Mouse (Mus musculus) urinary bladder, postnatal 36 days (tissue): ENCODE measurements at regions not wholly inside any gene's neighbourhood (a gene's known extent, or its start where the extent isn't known, plus 50 kb on each side); places are given as distances from the start of the nearest gene placed in this dataset.

Experiments used
- DNase-seq, 2 experiments: peaks; one replicate each; pipeline ENCODE4 v3.0.0; 2022; ENCODE audit warnings: low spot score in 2 of 2, mixed read lengths in 1 of 2

- no peak for DNase-seq
Observed at GRCm38 (mm10) chr13:63699624-63700023, 115.4 kb upstream of the Ercc6l2 start.

DNA sequence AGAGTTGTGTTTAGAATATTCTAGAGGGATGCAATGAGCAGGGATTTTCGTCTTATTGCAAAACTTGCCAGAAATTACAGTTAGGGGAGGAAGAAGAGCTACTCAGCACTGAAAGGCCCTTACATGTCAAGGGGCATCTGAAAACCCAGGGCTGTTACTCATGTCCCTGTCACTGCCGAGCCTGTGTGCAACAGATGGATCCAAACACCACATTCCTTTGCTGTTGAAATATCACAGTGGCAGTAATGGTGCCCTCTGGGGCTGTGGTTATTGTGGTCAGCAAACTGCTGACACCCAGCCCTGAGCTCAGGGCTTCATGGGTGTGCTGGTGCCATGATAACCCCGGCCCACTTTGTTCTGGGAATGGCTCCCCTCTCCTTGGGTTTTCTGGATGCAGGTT lies 114.3 kb upstream of the Ercc6l2 start:
- DNase-seq = no peak

DNA sequence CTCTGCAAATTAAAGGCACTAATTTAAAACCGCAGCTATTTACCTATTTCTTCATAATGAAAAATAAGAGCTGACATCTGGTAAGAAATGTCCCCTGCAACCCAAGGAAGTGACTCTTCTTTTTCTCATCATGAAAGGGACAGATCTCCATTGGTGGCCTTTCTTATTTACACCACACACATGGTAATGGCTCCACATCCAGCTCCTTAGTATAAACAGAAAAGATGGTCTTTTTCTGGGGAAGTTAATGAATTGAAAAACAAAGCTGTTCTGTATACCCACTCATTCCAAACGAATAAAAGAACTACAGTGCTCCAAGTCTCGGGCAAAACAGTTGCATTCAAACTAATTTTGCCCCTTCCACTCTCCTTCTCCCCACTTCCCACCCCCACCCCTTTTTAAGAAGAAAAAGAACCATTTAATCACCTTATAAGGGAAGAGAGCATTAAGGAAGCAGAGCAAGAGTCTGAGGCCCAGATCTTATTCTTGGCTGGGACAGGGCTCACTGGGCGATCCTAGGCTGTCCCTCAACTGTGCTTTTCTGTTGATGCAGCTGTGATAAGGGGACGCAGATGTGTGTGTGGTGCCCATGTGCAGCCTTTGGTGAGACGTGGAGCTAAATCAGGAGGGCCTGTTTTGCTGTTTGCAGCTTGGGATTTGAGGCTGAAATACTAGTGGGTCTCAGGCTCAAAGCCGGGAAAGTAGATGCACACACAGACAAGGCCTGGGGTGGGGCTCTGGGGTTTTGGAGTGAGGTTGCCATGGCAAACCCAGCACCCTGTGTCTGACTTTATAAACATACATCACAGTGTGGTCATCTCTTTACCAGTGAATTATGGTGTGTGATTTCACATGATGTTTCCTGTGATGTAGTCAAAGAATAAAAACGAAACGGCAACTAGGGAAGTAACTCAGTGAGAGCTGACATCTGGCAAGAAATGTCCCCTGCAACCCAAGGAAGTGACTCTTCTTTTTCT lies 113.6 kb upstream of the Ercc6l2 start:
- DNase-seq = no peak

DNA sequence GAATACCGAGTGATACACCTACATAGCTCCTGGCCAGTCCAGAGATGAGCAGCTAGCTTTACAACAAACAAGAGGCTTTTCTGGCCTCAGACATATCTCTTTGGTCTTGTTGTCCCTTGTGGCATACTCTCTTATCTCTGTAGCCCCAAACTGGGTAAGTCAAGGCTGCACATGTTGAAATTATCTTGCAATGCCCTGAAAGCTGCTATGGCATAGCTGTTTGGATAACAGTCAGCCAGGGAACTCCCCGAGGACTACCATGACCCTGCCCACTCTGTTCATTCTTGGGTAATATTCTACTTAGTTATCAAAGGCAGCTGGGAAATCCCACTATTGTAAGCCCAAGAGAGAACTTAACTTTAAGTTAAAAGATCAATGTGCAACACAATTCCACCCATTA lies 106.5 kb upstream of the Ercc6l2 start:
- no peak for DNase-seq

- no peak for DNase-seq
Observed at GRCm38 (mm10) chr13:63713137-63713536, 101.9 kb upstream of the Ercc6l2 start.

DNA sequence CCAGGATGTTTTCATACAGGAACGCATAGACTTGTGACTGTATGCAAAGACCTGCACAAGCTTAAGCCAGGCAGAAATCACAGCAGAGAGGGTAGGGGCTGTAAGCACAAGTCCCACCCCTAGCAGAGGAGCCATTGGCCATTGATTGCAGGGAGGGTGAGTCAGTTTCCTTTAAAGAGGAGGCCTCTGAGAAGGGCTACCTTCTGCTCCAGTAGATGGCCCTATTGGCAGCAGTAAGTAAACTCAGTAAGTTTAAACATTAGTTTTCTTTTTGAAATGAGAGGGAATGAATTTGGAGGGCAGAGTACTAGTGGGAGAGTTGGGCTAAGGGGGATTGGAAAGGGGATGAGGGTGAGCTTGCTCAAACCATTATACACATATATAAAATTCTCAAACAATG lies 98.5 kb upstream of the Ercc6l2 start:
- DNase-seq = no peak

DNA sequence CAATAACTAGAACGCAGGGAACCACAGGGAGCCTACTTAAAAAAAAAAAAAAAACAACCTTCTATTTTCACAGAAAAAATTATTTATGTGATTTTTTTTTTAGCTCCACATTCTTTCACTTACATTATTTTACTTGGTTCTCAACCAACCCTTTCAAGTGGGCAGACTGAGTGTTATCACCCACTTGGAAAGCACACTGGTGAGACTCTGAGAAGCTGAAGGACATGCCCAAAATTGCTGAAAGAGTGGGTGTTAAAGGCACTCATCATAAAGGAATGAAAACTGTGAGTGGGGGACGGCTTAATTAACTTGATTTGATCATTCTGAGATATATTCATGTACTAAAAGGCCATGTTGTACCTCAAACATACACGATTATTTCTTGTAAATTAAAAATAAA lies 97.8 kb upstream of the Ercc6l2 start:
- no peak for DNase-seq

- no peak for DNase-seq
Observed at GRCm38 (mm10) chr13:63718782-63719181, 96.3 kb upstream of the Ercc6l2 start.

GRCm38 (mm10) chr13:63719351-63720207 lies 95.5 kb upstream of the Ercc6l2 start:
- DNase-seq = no peak

DNA sequence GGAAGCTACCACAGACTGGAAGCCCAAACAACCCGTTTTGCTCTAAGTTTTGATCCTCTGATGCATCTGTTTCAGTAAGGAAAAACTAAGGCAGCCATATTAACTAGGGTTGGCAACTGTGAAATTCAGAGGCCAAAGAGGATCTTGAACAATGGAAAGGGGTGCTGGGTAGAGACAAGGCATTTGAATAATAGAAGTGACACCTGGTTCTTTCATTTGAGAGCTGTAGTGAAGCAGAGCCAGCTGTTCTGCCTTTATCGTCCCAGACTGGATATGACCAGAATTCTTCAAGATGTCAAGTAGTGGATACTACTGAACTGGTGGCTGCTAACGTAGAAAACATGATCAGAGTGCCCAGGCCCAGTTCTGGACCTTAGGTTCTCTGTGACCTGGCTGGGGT lies 94.4 kb upstream of the Ercc6l2 start:
- no peak for DNase-seq

GRCm38 (mm10) chr13:63721011-63721625 lies 93.9 kb upstream of the Ercc6l2 start:
- no peak for DNase-seq

DNA sequence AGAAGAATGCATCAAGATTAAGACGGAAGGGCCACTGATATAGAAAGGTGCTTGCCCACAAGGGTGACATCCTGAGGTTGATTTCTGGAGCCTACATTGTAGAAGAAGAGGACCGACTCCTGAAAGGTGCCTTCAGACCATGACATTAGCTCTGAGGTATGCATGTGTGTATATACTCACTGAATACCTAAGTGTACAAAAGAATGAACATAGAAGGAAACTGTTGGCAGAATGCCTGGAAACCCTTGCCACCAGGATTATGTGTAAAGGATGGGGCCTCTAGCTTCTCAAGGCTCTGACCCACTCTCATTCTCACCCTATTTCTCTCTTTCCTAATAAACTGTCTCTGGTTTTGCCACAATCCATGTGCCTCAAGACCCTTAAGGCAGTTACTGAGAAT lies 90.7 kb upstream of the Ercc6l2 start:
- DNase-seq = no peak

DNA sequence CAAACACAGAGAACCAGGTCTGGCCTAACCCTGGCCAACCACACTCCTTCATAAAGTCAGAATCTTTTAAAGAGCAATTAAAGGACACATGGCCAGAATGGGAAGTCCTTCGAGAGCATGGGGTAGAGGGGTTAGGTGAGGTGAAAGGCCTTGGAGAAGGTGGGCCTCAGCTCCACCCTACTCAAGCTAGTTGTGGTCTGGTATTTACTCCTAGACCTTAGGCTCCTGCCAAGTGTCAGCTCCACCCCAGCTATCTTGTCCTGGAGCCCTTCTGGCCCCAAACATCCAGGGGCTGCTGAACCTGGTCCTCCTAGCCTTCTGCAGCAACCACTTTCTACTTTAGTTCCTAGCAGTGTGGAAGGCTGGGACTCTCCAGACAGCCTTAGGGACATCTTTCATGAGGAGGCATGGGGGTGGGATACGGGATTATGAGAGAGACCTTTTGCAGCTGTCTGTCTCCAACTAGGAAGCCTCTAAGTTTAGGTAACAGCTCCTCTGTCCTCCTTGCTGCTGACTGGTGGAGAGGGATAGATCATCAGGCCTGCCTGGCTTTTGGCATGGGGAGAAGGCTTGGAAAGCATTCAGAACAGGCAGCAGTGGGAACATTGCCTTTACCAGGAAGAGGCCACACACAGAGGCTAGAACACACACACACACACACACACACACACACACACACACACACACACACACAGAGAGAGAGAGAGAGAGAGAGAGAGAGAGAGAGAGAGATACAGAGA lies 90.0 kb upstream of the Ercc6l2 start:
- DNase-seq = no peak

DNA sequence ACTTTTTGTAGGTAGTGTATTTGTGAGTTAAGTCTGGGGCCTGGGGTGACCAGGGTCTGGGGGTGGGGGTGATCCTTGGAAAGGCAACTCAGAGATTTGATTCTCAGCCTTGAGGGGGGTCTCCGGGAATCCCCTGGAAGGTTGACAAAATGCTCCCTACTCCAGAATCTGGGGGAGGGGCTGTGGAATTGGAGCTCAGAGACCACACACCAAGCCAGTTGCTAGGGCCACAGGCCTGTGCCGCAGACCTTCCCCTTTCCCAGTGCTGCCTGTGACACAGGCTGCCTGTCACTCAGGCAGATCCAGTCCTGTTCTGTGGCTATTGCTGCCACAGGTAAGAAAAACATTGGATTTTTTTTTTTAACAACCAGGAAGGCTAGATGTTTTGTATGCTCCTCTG lies 89.0 kb upstream of the Ercc6l2 start:
- DNase-seq = no peak

DNA sequence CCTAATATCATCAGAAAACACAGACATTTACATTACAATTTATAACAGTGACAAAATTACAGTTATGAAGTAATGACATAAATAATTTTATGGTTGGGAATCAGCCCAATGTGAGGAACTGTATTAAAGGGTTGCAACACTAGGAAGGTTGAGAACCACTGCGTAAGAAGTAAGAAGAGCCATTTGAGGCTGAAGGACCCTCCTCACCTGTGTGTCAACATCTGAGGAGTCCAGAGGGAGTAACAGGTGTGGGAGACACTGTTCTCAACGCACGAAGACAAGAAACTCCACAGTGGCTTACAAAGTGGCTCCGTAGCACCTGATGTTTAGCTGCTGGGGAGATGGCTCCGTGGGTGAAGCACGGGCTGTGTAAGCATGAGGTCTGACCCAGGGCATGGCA lies 88.5 kb upstream of the Ercc6l2 start:
- DNase-seq = no peak

- no peak for DNase-seq
Observed at GRCm38 (mm10) chr13:63735739-63736138, 79.3 kb upstream of the Ercc6l2 start.

- no peak for DNase-seq
Observed at GRCm38 (mm10) chr13:63741879-63742278, 73.2 kb upstream of the Ercc6l2 start.

GRCm38 (mm10) chr13:63748788-63749187 lies 66.3 kb upstream of the Ercc6l2 start:
- DNase-seq = no peak

DNA sequence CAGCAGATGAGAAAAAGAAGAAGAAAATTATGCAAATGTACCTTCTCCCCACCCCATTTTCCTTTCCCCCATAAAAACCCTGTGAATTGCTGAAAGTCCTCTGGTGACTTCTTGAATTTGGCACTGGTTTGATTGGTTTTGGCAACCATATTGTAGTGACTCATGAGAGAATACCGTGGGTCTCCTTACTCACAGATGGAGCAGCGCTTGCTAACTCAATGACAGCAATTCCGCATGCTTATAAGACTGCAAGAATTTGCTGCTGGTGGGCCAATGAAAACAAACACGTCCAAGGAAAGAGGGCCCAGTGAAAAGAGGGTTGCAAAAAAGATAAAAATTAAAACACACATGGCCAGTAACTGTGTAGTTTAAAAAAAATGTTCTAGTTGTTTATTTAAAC lies 65.0 kb upstream of the Ercc6l2 start:
- DNase-seq = peak in 1 of 2 experiments; percentile 14

GRCm38 (mm10) chr13:63751196-63751595 lies 63.8 kb upstream of the Ercc6l2 start:
- no peak for DNase-seq

DNA sequence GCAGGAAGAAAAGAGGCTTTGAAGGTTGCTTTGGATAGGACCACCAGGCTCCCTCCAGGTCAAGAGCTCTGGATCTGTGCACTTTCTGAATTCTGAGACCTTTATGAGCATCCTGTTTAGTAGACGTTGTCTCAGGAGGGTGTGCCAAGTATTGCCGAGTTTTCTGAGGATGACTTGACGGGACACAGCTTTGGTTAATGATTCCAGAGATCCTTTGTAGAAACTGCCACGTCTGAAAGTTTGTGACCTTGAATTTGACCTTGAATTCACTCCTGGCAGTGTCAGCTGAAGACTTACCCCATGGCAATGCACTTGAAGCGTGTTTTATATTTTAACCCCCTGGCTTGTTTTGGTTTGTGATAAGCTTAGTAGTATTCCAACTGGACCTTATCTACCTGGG lies 58.0 kb upstream of the Ercc6l2 start:
- no peak for DNase-seq

DNA sequence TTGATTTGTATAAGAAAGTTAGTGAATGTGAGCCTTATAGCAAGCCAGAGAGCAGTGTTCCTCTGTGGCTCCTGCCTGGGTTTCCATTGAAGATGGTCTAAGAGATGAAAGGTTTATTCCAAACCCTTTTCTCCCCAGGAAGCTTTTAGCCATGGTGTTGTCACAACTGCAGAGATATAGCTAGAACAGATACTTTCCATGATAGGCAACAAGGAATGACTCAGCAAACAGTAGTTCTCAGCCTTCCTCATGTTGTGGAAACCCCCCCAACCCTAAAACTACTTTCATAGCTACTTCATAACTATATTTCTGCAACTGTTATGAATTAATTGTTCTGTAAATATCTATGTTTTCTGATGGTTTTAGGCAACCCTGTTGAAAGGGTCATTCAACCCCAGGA lies 53.5 kb upstream of the Ercc6l2 start:
- no peak for DNase-seq
